Mouse (Mus musculus): ENCODE measurements around the gene Cmip. TPM values are rescaled to one million over a fixed set of nuclear protein-coding genes. Genes with fewer than 3 reads are reported as not detected.
A peak's percentile ranks its signal among the peaks of the same experiment; 100 is the strongest.

Cmip gene
- polyA plus RNA-seq, 1 experiment from 2014 or later = 13.7 TPM

DNA sequence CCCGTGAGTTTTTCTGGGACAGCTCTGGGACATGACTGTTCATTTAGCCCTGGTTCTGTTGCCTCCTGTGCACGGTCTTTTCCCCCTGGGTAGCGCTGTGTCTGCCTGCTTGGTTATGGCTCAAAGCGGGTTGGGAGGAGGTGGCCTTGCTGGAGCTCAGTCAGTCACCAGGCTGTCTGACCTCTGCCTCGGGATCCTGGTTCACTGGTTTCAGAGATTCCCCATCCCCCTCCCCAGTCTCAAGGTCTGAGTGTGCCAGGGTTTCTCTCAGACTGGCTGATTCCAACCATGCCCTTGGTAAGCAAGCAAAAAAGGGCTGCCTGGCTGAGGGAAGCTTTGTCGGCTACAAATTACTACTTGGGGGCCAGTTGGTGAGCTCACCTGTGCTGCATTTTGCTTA, 76.8 kb downstream of the Cmip start:
- 48% methylated on average over 6 of the region's 6 CpGs for WGBS
- Histone ChIP-seq H3K4me2 (ENCODE audit: low read depth, low read length) (peak overlapping the region; percentile 30), H3K4me3 (replicated peaks; ENCODE audit: low read length) (no peak overlapping the region), H3K36me3 (ENCODE audit: control insufficient read depth, insufficient read depth, low read length) (no peaks in the 10 kb centered on the region), H3K9me3 (replicated peaks; ENCODE audit: control insufficient read depth, low read length) (no peaks in the 10 kb centered on the region), H3K27me3 (ENCODE audit: control insufficient read depth, insufficient read depth, low read length) (no peaks in the 10 kb centered on the region), H3K9ac (ENCODE audit: low read length) (peak overlapping the region; percentile 34; the same call in 1 of the 2 replicates), H3K27ac (ENCODE audit: low read length) (peak overlapping the region; percentile 94), H3K4me1 (ENCODE audit: control insufficient read depth, insufficient read depth, low read length) (peaks cover 70% of the 10 kb centered on the region)
- peak; percentile 13; the same call in 1 of the 2 replicates for ATAC-seq (ENCODE audit: insufficient read depth, low FRiP score)

DNA sequence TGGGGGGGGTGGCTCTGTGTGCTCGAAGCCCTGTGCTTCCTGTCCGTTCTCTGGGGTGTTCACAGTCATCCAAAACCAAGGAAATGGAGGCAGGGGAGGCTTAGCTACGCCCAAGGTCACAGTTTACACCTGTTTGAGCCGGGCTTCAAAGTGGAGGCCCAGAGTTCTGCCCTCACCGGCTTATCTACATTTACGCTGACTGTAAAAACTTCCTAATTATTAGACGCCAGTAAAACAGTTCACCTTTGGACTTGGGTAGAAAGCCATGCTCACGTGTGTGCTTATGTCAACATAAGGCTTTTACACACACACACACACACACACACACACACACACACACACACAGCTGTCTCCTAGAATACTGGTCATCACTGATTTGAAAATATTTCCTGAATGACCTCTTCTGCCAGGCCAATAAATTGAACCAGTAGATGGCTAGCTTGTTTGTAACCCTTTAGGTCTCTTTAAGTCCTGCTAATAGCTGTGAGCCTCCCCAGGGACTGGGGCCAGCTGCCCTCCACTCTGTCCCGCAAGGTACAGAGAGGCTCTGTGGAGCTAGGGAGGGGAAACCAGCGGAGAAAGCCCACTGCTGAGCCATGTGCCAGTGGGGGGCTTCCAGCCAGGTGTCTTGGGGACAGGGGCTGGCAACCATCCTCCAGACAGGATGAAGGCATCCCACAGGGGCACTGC, 77.3 kb downstream of the Cmip start:
- WGBS = 36% methylated on average over 10 of the region's 10 CpGs
- H3K4me1 ChIP-seq (ENCODE audit: control insufficient read depth, insufficient read depth, low read length) = peaks cover 71% of the 10 kb centered on the region
- ATAC-seq (ENCODE audit: insufficient read depth, low FRiP score) = peak; percentile 64
- H3K9ac ChIP-seq (ENCODE audit: low read length) = peak overlapping the region; percentile 34; the same call in 1 of the 2 replicates
- H3K4me3 ChIP-seq (replicated peaks; ENCODE audit: low read length) = no peak overlapping the region
- H3K9me3 ChIP-seq (replicated peaks; ENCODE audit: control insufficient read depth, low read length) = no peaks in the 10 kb centered on the region
- no peaks in the 10 kb centered on the region for H3K36me3 ChIP-seq (ENCODE audit: control insufficient read depth, insufficient read depth, low read length)
- H3K27ac ChIP-seq (ENCODE audit: low read length) = peak overlapping the region; percentile 94
- H3K27me3 ChIP-seq (ENCODE audit: control insufficient read depth, insufficient read depth, low read length) = no peaks in the 10 kb centered on the region
- H3K4me2 ChIP-seq (ENCODE audit: low read depth, low read length) = peak overlapping the region; percentile 35

DNA sequence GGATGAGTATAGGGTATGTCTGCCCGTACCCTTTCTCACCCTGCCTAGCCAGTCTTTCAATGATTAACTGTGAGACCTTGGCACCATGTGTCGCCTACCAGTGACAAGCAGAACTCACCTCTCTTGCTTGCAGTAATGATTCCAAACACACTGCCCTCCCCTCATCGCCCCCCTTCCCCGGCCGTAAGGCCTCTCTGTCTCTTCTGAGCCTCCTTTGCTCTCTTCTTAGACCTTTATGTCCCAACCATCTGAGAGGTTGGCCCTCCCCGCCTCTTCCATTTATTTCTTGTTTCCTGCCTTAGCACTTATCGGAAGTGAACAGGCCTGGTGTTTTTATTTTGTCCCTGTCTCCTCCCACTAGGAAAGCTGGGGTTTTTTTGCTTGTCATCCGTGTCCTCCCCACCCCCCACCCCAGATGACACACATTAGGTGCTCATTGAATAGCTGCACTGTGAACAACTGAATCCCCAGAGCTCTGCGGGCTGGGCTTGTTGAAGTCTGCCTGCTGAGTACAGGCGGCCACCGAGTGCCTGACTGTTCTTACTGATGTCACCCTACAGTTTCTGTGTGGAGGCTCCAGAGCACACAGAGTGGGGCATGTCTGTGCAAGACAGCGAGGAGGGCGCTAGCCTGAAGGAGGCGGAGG, 78.0 kb downstream of the Cmip start:
- H3K4me2 ChIP-seq (ENCODE audit: low read depth, low read length) = peak overlapping the region; percentile 35
- WGBS = 30% methylated on average over 14 of the region's 14 CpGs
- peak overlapping the region; percentile 94 for H3K27ac ChIP-seq (ENCODE audit: low read length)
- no peak overlapping the region for H3K4me3 ChIP-seq (replicated peaks; ENCODE audit: low read length)
- no peaks in the 10 kb centered on the region for H3K9me3 ChIP-seq (replicated peaks; ENCODE audit: control insufficient read depth, low read length)
- H3K27me3 ChIP-seq (ENCODE audit: control insufficient read depth, insufficient read depth, low read length) = no peaks in the 10 kb centered on the region
- H3K9ac ChIP-seq (ENCODE audit: low read length) = peak overlapping the region; percentile 58
- H3K4me1 ChIP-seq (ENCODE audit: control insufficient read depth, insufficient read depth, low read length) = peaks cover 70% of the 10 kb centered on the region
- peak; percentile 34 for ATAC-seq (ENCODE audit: insufficient read depth, low FRiP score)
- no peaks in the 10 kb centered on the region for H3K36me3 ChIP-seq (ENCODE audit: control insufficient read depth, insufficient read depth, low read length)

DNA sequence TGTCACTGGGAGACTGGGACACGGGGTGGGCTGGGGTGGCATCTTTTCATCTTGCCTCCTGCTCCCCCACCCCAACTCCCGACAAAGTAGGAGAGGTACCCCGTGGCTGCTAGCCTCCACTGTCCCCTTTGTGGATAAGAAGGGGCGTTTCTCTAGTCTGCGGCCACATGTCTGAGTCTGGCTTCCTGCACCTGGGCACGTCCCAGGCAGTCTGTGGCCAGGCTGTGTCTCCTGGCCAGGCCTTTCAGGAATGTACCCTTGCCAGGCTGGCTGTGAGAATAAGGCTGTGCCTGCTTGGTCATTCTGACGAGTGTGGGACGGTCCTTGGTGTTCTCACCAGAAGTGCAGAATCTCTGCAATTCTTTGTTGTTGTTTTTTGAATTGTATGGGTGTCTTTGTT, 78.6 kb downstream of the Cmip start:
- peak overlapping the region; percentile 94 for H3K27ac ChIP-seq (ENCODE audit: low read length)
- WGBS = 40% methylated on average over 8 of the region's 8 CpGs
- H3K9me3 ChIP-seq (replicated peaks; ENCODE audit: control insufficient read depth, low read length) = no peaks in the 10 kb centered on the region
- H3K4me3 ChIP-seq (replicated peaks; ENCODE audit: low read length) = no peak overlapping the region
- peak; percentile 19; the same call in 1 of the 2 replicates for ATAC-seq (ENCODE audit: insufficient read depth, low FRiP score)
- H3K4me1 ChIP-seq (ENCODE audit: control insufficient read depth, insufficient read depth, low read length) = peaks cover 73% of the 10 kb centered on the region
- H3K9ac ChIP-seq (ENCODE audit: low read length) = peak overlapping the region; percentile 58
- H3K27me3 ChIP-seq (ENCODE audit: control insufficient read depth, insufficient read depth, low read length) = no peaks in the 10 kb centered on the region
- no peaks in the 10 kb centered on the region for H3K36me3 ChIP-seq (ENCODE audit: control insufficient read depth, insufficient read depth, low read length)
- peak overlapping the region; percentile 35; the same call in 1 of the 2 replicates for H3K4me2 ChIP-seq (ENCODE audit: low read depth, low read length)

DNA sequence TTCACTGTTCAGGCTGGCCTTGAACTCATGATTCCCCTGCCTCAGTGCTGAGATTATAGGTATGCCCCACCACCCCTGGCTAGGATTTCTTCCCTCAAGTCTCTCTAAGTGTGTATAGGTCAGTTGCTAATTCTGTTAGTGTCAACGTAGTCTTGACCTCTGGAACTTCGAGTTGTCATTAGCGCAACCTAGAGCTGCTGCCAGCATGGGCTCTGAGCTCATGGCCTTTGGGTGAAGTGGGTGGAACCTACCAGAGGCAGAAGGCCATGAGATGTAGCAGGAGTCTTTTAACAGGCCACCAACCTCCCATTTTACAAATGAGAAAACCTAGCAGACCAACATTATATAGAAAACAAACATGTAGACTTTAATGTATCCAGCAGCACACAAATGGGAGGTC, 80.3 kb downstream of the Cmip start:
- H3K4me3 ChIP-seq (replicated peaks; ENCODE audit: low read length) = no peak overlapping the region
- H3K4me1 ChIP-seq (ENCODE audit: control insufficient read depth, insufficient read depth, low read length) = peaks cover 75% of the 10 kb centered on the region
- no peaks in the 10 kb centered on the region for H3K27me3 ChIP-seq (ENCODE audit: control insufficient read depth, insufficient read depth, low read length)
- no peak overlapping the region for H3K27ac ChIP-seq (ENCODE audit: low read length)
- H3K4me2 ChIP-seq (ENCODE audit: low read depth, low read length) = no peak overlapping the region
- 50% methylated on average over 3 of the region's 3 CpGs for WGBS
- H3K9me3 ChIP-seq (replicated peaks; ENCODE audit: control insufficient read depth, low read length) = no peaks in the 10 kb centered on the region
- no peaks in the 10 kb centered on the region for H3K36me3 ChIP-seq (ENCODE audit: control insufficient read depth, insufficient read depth, low read length)
- ATAC-seq (ENCODE audit: insufficient read depth, low FRiP score) = no peak
- no peak overlapping the region for H3K9ac ChIP-seq (ENCODE audit: low read length)

DNA sequence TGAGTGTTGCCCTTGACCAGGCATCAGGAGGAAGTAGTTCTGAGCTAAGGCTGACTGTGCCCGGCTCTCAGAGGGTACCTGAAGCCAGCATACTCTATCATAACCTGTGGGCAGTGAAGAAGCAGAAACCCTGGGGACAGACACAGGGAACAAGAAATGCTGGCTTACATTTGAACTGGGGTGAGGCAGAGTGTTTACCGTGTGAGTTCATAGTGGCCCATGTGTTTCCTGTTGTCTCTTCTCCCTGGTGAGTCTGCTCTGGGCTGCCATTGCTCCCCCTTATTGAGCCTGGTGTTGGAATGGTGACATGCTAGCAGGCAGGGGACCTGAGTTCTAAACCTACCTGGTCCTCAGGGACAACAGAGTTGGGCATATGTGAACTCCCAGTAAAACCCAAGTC, 81.8 kb downstream of the Cmip start:
- 0 out of 2 replicates have a peak overlapping the region, but pooled peaks have one; percentile 18 for H3K9ac ChIP-seq (ENCODE audit: low read length)
- H3K9me3 ChIP-seq (replicated peaks; ENCODE audit: control insufficient read depth, low read length) = no peaks in the 10 kb centered on the region
- H3K27me3 ChIP-seq (ENCODE audit: control insufficient read depth, insufficient read depth, low read length) = no peaks in the 10 kb centered on the region
- 46% methylated on average over 2 of the region's 2 CpGs for WGBS
- ATAC-seq (ENCODE audit: insufficient read depth, low FRiP score) = no peak
- H3K4me1 ChIP-seq (ENCODE audit: control insufficient read depth, insufficient read depth, low read length) = peaks cover 71% of the 10 kb centered on the region
- peak overlapping the region; percentile 84 for H3K27ac ChIP-seq (ENCODE audit: low read length)
- H3K36me3 ChIP-seq (ENCODE audit: control insufficient read depth, insufficient read depth, low read length) = no peaks in the 10 kb centered on the region
- no peak overlapping the region for H3K4me3 ChIP-seq (replicated peaks; ENCODE audit: low read length)
- H3K4me2 ChIP-seq (ENCODE audit: low read depth, low read length) = 0 out of 2 replicates have a peak overlapping the region, but pooled peaks have one; percentile 35

DNA sequence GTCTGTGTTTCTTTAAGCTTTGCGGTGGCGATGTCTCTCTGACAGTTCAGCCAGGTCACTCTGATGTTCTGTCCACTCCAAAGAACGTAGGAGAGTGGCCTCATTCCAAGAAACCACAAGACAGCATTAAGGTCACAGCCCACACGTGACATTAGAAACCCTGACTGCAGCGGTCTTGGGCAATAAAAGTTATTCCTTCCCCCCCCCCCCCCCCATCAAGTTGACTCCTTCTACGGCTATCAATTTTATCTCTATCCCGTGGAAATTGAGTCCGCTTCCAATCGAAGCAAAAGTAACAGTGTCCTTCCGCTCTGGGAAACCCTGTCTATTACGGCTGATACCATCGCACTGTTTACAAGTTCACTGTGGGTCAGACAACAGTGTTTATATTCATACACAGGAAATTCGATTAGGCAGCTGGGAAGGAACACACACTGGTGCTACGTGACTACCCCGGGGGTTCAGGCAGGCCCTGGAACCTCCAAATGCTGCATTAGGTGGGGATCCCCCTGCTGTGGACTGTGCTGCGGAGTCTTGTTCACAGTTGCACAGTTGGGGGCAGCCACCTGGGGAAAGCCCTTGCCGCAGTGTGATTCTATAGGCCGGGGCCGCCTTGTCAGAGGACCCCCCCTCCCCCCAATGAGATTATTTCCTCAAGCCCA, 82.6 kb downstream of the Cmip start:
- 20% methylated on average over 19 of the region's 19 CpGs for WGBS
- Histone ChIP-seq H3K4me1 (ENCODE audit: control insufficient read depth, insufficient read depth, low read length) (peaks cover 67% of the 10 kb centered on the region), H3K4me2 (ENCODE audit: low read depth, low read length) (peak overlapping the region; percentile 35), H3K9ac (ENCODE audit: low read length) (peak overlapping the region; percentile 57), H3K9me3 (replicated peaks; ENCODE audit: control insufficient read depth, low read length) (no peaks in the 10 kb centered on the region), H3K4me3 (replicated peaks; ENCODE audit: low read length) (no peak overlapping the region), H3K27me3 (ENCODE audit: control insufficient read depth, insufficient read depth, low read length) (no peaks in the 10 kb centered on the region), H3K36me3 (ENCODE audit: control insufficient read depth, insufficient read depth, low read length) (no peaks in the 10 kb centered on the region), H3K27ac (ENCODE audit: low read length) (peak overlapping the region; percentile 84)
- peak; percentile 20 for ATAC-seq (ENCODE audit: insufficient read depth, low FRiP score)

DNA sequence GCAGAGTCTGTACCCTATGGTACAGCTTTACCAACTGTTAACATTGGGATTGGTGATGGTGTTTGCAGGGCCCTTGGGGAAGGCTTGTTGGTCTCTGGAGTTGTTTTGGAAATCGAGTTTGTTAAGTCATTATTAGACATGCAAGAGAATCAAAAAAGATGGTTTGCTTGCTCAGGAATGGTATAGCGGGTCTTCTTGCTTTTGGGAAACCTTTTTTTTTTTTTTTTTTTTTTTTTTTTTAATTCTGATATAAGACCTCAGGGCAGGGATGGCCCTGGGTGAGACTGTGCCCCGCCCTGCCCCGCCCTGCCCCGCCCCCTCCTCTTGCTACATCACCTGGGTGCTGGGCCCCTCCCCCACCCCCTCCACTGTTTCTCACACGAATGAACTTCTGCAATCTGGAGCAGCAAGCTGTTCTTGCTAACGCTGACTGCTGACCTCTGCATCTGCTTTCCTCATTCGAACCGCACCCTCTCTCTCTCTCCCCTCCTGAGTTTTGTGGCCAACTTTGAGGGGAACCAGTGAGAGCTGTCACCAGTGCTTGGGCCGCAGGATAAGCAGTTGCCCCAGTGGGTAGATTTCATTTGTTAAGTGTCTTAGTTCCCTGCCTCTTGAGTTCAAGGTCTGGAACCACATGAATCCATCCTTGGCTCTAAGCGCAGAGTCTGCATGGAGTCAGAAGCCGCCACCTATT, 83.2 kb downstream of the Cmip start:
- H3K9me3 ChIP-seq (replicated peaks; ENCODE audit: control insufficient read depth, low read length) = no peaks in the 10 kb centered on the region
- no peak overlapping the region for H3K4me3 ChIP-seq (replicated peaks; ENCODE audit: low read length)
- H3K4me2 ChIP-seq (ENCODE audit: low read depth, low read length) = peak overlapping the region; percentile 35; the same call in 1 of the 2 replicates
- H3K36me3 ChIP-seq (ENCODE audit: control insufficient read depth, insufficient read depth, low read length) = no peaks in the 10 kb centered on the region
- H3K9ac ChIP-seq (ENCODE audit: low read length) = peak overlapping the region; percentile 57
- peaks cover 60% of the 10 kb centered on the region for H3K4me1 ChIP-seq (ENCODE audit: control insufficient read depth, insufficient read depth, low read length)
- WGBS = 35% methylated on average over 12 of the region's 12 CpGs
- no peak for ATAC-seq (ENCODE audit: insufficient read depth, low FRiP score)
- peak overlapping the region; percentile 84 for H3K27ac ChIP-seq (ENCODE audit: low read length)
- H3K27me3 ChIP-seq (ENCODE audit: control insufficient read depth, insufficient read depth, low read length) = no peaks in the 10 kb centered on the region
